Mouse (Mus musculus): Measurements from ENCODE around the gene Rasgrf1. TPM values are rescaled to one million over a fixed set of nuclear protein-coding genes. Genes with fewer than 3 reads are reported as not detected.

Rasgrf1 gene
- polyA plus RNA-seq, 1 experiment: not detected

- H3K27me3 ChIP-seq (ENCODE audit: control insufficient read depth, insufficient read depth, insufficient read length): peaks cover 17% of the 10 kb centered on the region
- H3K79me3 ChIP-seq (ENCODE audit: low read depth): no peaks in the 10 kb centered on the region
- no peak overlapping the region for H3K4me3 ChIP-seq (ENCODE audit: insufficient read depth, poor library complexity, severe bottlenecking)
- H3ac ChIP-seq (ENCODE audit: control insufficient read depth, insufficient read length, low read depth): no peak overlapping the region
- H3K36me3 ChIP-seq (ENCODE audit: control insufficient read depth, insufficient read depth): no peaks in the 10 kb centered on the region
- H3K79me2 ChIP-seq (ENCODE audit: control insufficient read depth, insufficient read depth): no peaks in the 10 kb centered on the region
- TF ChIP-seq USF1 (IDR thresholded peaks at IDR 0.05; ENCODE audit: low read depth) (no peak), CEBPB (IDR thresholded peaks at IDR 0.05; ENCODE audit: low read depth) (no peak)
These were observed 60.6 kb downstream of the Rasgrf1 start for GRCm38 (mm10) chr9:89970271-89970670.

GRCm38 (mm10) chr9:89970886-89971486 is 61.3 kb downstream of the Rasgrf1 start:
- Histone ChIP-seq H3K27me3 (ENCODE audit: control insufficient read depth, insufficient read depth, insufficient read length) (peaks cover 23% of the 10 kb centered on the region), H3K79me3 (ENCODE audit: low read depth) (no peaks in the 10 kb centered on the region), H3K36me3 (ENCODE audit: control insufficient read depth, insufficient read depth) (no peaks in the 10 kb centered on the region), H3K79me2 (ENCODE audit: control insufficient read depth, insufficient read depth) (no peaks in the 10 kb centered on the region), H3K4me3 (ENCODE audit: insufficient read depth, poor library complexity, severe bottlenecking) (no peak overlapping the region), H3ac (ENCODE audit: control insufficient read depth, insufficient read length, low read depth) (no peak overlapping the region)
- TF ChIP-seq CEBPB (IDR thresholded peaks at IDR 0.05; ENCODE audit: low read depth): no peak
- no peak for TF ChIP-seq MAX (IDR thresholded peaks at IDR 0.05)
- TF ChIP-seq CTCF (IDR thresholded peaks at IDR 0.05; ENCODE audit: control insufficient read depth, insufficient read depth, insufficient read length): no peak

- Histone ChIP-seq H3ac (ENCODE audit: control insufficient read depth, insufficient read length, low read depth) (no peak overlapping the region), H3K79me2 (ENCODE audit: control insufficient read depth, insufficient read depth) (no peaks in the 10 kb centered on the region), H3K36me3 (ENCODE audit: control insufficient read depth, insufficient read depth) (no peaks in the 10 kb centered on the region), H3K4me3 (ENCODE audit: insufficient read depth, poor library complexity, severe bottlenecking) (no peak overlapping the region), H3K79me3 (ENCODE audit: low read depth) (no peaks in the 10 kb centered on the region), H3K27me3 (ENCODE audit: control insufficient read depth, insufficient read depth, insufficient read length) (peaks cover 25% of the 10 kb centered on the region)
- no peak for TF ChIP-seq MAX (IDR thresholded peaks at IDR 0.05)
- TF ChIP-seq MYOD1 (IDR thresholded peaks at IDR 0.05; ENCODE audit: control insufficient read depth, insufficient read length, low read depth): no peak
- no peak for TF ChIP-seq FOSL1 (IDR thresholded peaks at IDR 0.05; ENCODE audit: insufficient read depth, low read length, poor library complexity, severe bottlenecking)
- TF ChIP-seq MYOG (IDR thresholded peaks at IDR 0.05; ENCODE audit: control insufficient read depth, extremely low read depth, insufficient read length): no peak
- TF ChIP-seq CEBPB (IDR thresholded peaks at IDR 0.05; ENCODE audit: low read depth): no peak
- no peak for TF ChIP-seq USF1 (IDR thresholded peaks at IDR 0.05; ENCODE audit: low read depth)
- no peak for TF ChIP-seq CTCF (IDR thresholded peaks at IDR 0.05; ENCODE audit: control insufficient read depth, insufficient read depth, insufficient read length)
These were observed 62.6 kb downstream of the Rasgrf1 start for GRCm38 (mm10) chr9:89972321-89972720.

GRCm38 (mm10) chr9:89973856-89974255 is 64.1 kb downstream of the Rasgrf1 start:
- no peak overlapping the region for H3ac ChIP-seq (ENCODE audit: control insufficient read depth, insufficient read length, low read depth)
- H3K36me3 ChIP-seq (ENCODE audit: control insufficient read depth, insufficient read depth): no peaks in the 10 kb centered on the region
- no peaks in the 10 kb centered on the region for H3K79me2 ChIP-seq (ENCODE audit: control insufficient read depth, insufficient read depth)
- TF ChIP-seq CTCF (IDR thresholded peaks at IDR 0.05; ENCODE audit: control insufficient read depth, insufficient read depth, insufficient read length) (no peak), MAX (IDR thresholded peaks at IDR 0.05) (no peak)
- peaks cover 21% of the 10 kb centered on the region for H3K27me3 ChIP-seq (ENCODE audit: control insufficient read depth, insufficient read depth, insufficient read length)
- H3K4me3 ChIP-seq (ENCODE audit: insufficient read depth, poor library complexity, severe bottlenecking): no peak overlapping the region
- no peaks in the 10 kb centered on the region for H3K79me3 ChIP-seq (ENCODE audit: low read depth)

- TF ChIP-seq FOSL1 (IDR thresholded peaks at IDR 0.05; ENCODE audit: insufficient read depth, low read length, poor library complexity, severe bottlenecking) (no peak), MYOD1 (IDR thresholded peaks at IDR 0.05; ENCODE audit: control insufficient read depth, insufficient read length, low read depth) (no peak), USF1 (IDR thresholded peaks at IDR 0.05; ENCODE audit: low read depth) (no peak), MYOG (IDR thresholded peaks at IDR 0.05; ENCODE audit: control insufficient read depth, extremely low read depth, insufficient read length) (no peak), CTCF (IDR thresholded peaks at IDR 0.05; ENCODE audit: control insufficient read depth, insufficient read depth, insufficient read length) (no peak), CEBPB (IDR thresholded peaks at IDR 0.05; ENCODE audit: low read depth) (no peak), MAX (IDR thresholded peaks at IDR 0.05) (no peak)
- no peak overlapping the region for H3K4me3 ChIP-seq (ENCODE audit: insufficient read depth, poor library complexity, severe bottlenecking)
- no peaks in the 10 kb centered on the region for H3K79me2 ChIP-seq (ENCODE audit: control insufficient read depth, insufficient read depth)
- no peaks in the 10 kb centered on the region for H3K79me3 ChIP-seq (ENCODE audit: low read depth)
- H3K27me3 ChIP-seq (ENCODE audit: control insufficient read depth, insufficient read depth, insufficient read length): peaks cover 21% of the 10 kb centered on the region
- H3ac ChIP-seq (ENCODE audit: control insufficient read depth, insufficient read length, low read depth): no peak overlapping the region
- H3K36me3 ChIP-seq (ENCODE audit: control insufficient read depth, insufficient read depth): no peaks in the 10 kb centered on the region
These were observed 64.8 kb downstream of the Rasgrf1 start for GRCm38 (mm10) chr9:89974463-89974931.

- H3K79me2 ChIP-seq (ENCODE audit: control insufficient read depth, insufficient read depth): no peaks in the 10 kb centered on the region
- H3ac ChIP-seq (ENCODE audit: control insufficient read depth, insufficient read length, low read depth): no peak overlapping the region
- no peaks in the 10 kb centered on the region for H3K79me3 ChIP-seq (ENCODE audit: low read depth)
- H3K4me3 ChIP-seq (ENCODE audit: insufficient read depth, poor library complexity, severe bottlenecking): no peak overlapping the region
- no peaks in the 10 kb centered on the region for H3K36me3 ChIP-seq (ENCODE audit: control insufficient read depth, insufficient read depth)
- peaks cover 25% of the 10 kb centered on the region for H3K27me3 ChIP-seq (ENCODE audit: control insufficient read depth, insufficient read depth, insufficient read length)
- TF ChIP-seq MAX (IDR thresholded peaks at IDR 0.05): no peak
- TF ChIP-seq MYOD1 (IDR thresholded peaks at IDR 0.05; ENCODE audit: control insufficient read depth, insufficient read length, low read depth): no peak
- no peak for TF ChIP-seq CTCF (IDR thresholded peaks at IDR 0.05; ENCODE audit: control insufficient read depth, insufficient read depth, insufficient read length)
- TF ChIP-seq USF1 (IDR thresholded peaks at IDR 0.05; ENCODE audit: low read depth): no peak
- no peak for TF ChIP-seq FOSL1 (IDR thresholded peaks at IDR 0.05; ENCODE audit: insufficient read depth, low read length, poor library complexity, severe bottlenecking)
- TF ChIP-seq CEBPB (IDR thresholded peaks at IDR 0.05; ENCODE audit: low read depth): no peak
- no peak for TF ChIP-seq MYOG (IDR thresholded peaks at IDR 0.05; ENCODE audit: control insufficient read depth, extremely low read depth, insufficient read length)
These were observed 66.7 kb downstream of the Rasgrf1 start for GRCm38 (mm10) chr9:89976366-89976940.
